Mouse (Mus musculus) brain, adult 2 months (tissue): ENCODE measurements around the gene Zscan25.
"Not testable (repeated sequence)": the region's sequence is repeated elsewhere in the genome, so short reads cannot be mapped to it uniquely, and the experiment has no call there.

Experiments
- DNase-seq: peaks from one replicate; pipeline ENCODE4 v3.0.0; 2011; ENCODE audit warnings: low read depth, low spot score

Gene Zscan25

GRCm38 (mm10) chr5:145280371-145281143 lies at the start of gene Zscan25:
Gene Zscan25, plus strand, starts transcription at chr5:145280500.
- DNase-seq = peak; percentile 99

- DNase-seq = no peak
Measured at GRCm38 (mm10) chr5:145230641-145231040, 49.7 kb upstream of the Zscan25 start.

- DNase-seq = peak; percentile 99
Measured at GRCm38 (mm10) chr5:145231367-145231871, 48.9 kb upstream of the Zscan25 start, which contains the start of gene Zfp655. Gene Zfp655, plus strand, starts transcription at chr5:145231715.

GRCm38 (mm10) chr5:145231893-145232411 lies 48.3 kb upstream of the Zscan25 start:
- peak; percentile 10 for DNase-seq

- DNase-seq = peak; percentile 60
Measured at GRCm38 (mm10) chr5:145234636-145235035, 45.7 kb upstream of the Zscan25 start.

- DNase-seq = no peak
Measured at GRCm38 (mm10) chr5:145249520-145249919, 30.8 kb upstream of the Zscan25 start.

DNA sequence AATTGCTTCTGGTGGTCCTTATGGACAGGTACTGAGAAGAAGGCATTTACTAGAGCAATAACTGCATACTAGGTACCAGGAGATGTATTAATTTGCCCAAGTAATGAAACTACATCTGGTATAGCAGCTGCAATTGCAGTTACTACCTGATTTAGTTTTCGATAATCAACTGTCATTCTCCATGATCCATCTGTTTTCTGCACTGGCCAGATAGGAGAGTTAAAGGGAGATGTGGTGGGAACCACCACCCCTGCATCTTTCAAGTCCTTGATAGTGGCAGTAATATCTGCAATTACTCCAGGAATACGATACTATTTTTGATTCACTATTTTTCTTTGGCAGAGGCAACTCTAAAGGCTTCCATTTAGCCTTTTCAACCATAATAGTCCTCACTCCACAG lies 6.7 kb upstream of the Zscan25 start:
- not testable (repeated sequence) for DNase-seq

DNA sequence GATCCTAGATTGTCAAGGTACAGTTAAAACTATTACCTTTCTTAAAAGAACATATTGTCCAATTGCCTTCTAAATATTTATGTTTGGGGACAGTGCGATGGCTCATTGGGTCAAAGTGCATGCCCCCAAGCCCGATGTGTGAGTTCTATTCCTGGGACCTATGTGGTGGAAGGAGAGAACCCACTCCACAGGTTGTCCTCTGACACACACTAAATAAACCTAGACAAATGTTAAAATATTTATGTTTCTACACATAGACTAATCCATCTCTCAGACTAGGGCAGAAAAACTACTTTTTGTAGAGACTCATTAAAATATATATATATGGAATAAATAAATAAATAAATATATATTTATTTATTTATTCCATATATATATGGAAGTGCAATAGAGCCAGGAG lies 352 bp upstream of the Zscan25 start:
- DNase-seq = no peak

GRCm38 (mm10) chr5:145288382-145288781 lies 8.1 kb downstream of the Zscan25 start:
- DNase-seq = no peak

DNA sequence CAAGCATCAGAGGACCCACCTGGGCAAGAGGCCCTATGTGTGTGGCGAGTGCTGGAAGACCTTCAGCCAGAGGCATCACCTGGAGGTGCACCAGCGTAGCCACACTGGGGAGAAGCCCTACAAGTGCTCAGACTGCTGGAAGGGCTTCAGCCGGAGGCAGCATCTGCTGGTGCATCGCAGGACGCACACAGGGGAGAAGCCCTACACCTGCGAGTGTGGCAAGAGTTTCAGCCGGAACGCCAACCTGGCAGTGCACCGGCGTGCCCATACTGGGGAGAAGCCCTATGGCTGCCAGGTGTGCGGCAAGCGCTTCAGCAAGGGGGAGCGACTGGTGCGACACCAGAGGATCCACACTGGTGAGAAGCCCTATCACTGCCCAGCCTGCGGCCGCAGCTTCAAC lies 10.4 kb downstream of the Zscan25 start:
- DNase-seq = no peak

DNA sequence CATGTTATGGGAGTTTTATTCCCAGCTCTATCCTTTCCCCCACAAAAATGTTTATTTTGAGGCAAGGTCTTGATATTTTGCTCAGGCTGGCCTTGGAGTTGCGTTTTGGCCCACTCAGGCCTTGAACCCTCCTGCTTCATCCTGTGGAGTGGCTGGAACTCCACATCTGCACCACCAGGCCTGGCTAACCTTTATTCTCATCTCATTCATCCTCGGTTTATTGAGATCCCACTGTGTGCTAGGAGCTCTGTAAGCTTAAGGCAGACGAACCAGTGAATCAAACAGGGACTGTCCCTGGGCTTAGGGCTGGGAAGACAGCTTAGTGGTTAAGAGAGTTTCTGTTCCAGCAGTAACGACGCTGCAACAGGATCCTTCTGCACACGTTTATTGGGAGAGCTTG lies 12.1 kb downstream of the Zscan25 start:
- no peak for DNase-seq

DNA sequence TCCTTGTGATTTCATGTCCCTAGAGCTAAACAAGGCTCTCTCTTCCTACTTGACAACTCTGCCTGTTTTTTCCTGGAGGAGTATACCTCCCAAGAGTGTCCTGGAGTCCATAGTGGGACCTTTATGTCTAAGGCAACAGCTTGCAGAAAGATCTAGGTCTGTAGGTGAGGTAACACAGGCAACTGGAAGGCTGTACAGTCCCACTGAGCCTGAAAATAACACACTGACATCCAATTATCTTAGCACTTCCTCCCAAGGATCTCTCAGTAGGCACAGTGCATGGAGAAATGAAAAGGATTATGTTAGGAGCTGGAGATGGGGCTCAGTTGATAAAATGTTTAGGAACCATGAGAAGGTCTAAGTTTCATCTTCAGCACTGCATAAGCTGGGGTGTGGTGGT lies 20.2 kb downstream of the Zscan25 start:
- no peak for DNase-seq

DNA sequence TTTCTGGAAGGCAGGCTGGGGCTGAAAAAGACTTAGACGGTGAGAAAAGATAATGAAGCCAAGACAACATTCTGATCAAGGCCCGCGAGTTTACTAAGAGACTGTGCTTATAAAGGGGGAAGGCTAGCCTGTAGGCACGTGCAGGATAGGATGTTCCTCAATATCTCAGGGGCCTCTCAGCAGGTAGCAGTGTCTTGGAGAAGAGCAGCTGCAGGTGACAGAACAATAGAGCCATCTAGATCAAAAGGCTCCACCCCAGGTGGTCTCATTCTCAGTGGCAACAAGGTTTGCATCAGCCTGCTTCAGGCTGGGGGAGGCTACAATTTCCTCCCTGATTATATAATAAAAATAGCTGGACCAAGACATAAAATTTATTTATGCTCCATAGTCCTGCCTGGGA lies 21.5 kb downstream of the Zscan25 start:
- not testable (repeated sequence) for DNase-seq

DNA sequence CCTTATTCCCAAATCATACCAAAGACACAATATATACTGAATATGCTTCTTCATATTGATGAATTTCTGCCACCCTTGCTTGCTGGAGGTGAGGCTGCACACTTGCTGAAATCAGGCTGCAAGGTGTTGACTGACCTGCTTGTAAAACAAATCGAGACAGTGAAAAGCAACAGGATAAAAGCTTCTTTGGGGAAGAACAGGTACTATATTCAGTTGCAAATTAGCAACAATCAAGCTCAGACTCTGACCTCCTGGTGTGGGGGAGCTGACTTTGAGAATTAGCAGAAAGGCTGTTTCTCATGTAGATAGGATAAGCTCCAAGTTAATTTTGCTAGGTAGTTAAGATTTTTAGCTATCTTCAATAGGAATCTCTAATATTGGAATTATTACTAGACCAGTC lies 22.1 kb downstream of the Zscan25 start:
- no peak for DNase-seq

GRCm38 (mm10) chr5:145306953-145307352 lies 26.7 kb downstream of the Zscan25 start:
- DNase-seq = not testable (repeated sequence)

- DNase-seq = not testable (repeated sequence)
Measured at GRCm38 (mm10) chr5:145307811-145308210, 27.5 kb downstream of the Zscan25 start.

GRCm38 (mm10) chr5:145313845-145314244 lies 33.5 kb downstream of the Zscan25 start:
- DNase-seq = no peak

DNA sequence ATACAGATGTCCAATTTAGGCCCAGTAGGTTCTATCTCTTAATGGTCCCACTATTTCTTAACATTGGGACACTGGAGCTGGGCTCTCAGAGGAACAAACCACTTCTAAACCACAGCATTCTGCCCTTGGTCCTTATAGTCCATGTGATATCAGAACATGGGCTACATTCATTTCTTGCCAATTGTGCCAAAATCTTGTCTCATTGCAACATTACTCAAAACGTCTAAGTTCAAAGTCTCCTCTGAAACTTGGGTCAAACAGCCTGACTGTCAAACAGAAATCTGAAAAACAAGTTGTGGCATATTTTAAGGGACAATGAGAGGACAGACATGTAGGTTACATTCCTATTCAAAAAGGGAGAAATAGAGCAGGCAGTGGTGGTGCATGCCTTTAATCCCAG lies 36.8 kb downstream of the Zscan25 start:
- DNase-seq = no peak

DNA sequence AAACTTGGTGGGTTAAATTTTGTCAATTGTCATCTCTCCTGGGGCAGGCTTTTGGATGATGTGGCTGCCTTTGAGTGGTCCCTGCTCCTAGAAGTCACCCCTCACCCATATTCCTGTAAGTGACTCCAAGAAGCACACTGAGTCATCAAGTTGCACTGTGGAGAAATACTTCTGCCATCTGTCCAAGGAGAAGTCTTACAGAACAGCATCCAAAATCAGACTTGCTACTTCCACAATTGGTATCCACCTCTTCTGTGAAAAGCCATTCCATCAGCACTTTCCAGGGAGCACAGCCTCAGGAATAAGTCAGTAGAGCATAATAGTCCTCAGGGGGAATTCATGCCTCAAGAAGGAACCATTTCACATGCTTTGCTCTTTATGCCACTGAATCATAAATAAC lies 58.5 kb downstream of the Zscan25 start:
- DNase-seq = peak; percentile 69
